Mouse (Mus musculus) cerebellum, adult 11 months (tissue): ENCODE measurements around the gene Krba1.

Experiments
- DNase-seq: peaks from one replicate; pipeline ENCODE4 v3.0.0; 2022

Krba1 gene

GRCm38 (mm10) chr6:48395105-48396007, at the start of gene Krba1:
Gene Krba1, plus strand, starts transcription at chr6:48395586.
- DNase-seq, result peak; percentile 93

DNA sequence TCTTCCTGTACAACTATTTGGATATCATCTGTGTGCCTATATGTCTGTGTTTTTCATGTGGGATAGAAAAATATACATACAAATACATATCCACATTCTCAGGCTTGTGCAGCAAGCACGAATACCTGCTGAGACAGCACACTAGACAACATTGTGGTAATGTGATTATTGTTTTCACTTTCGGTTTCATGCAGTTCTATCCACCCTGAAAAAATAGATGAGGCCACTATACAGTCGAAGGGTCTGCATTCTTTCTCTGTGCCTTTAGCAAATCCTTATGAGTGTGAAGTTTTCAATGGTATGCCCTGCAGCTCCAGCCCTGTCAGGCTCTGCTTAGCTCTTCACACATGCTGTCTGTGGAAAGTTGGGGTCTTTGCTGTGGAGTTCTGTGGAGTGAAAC, 36.5 kb upstream of the Krba1 start:
- no peak for DNase-seq

GRCm38 (mm10) chr6:48366322-48366996, 28.9 kb upstream of the Krba1 start:
- DNase-seq, result peak; percentile 4

- DNase-seq, result no peak
These were observed 7.2 kb upstream of the Krba1 start for GRCm38 (mm10) chr6:48388221-48388620.

DNA sequence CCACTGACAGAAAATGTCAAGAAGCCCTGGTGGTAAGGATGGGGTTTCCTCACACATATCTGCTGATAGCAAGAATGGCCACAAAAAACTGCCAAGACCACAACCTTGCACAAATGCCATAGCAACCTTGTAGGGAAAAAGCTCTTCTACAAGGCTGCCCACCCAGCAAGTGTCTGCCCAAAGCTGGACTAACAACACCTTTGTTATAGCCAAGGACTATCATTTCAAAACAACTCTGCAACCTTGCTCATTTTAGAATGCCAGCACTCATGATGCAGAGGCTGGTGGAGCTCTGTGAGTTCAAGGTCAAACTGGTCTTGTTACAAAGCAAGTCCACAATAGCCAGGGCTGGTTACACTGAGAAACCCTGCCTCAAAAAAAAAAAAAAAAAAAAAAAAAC, 1.6 kb upstream of the Krba1 start:
- no peak for DNase-seq

GRCm38 (mm10) chr6:48396008-48396595, 716 bp downstream of the Krba1 start:
- no peak for DNase-seq

- no peak for DNase-seq
These were observed 1.3 kb downstream of the Krba1 start for GRCm38 (mm10) chr6:48396686-48397085.

- DNase-seq, result peak; percentile 63
These were observed 1.9 kb downstream of the Krba1 start for GRCm38 (mm10) chr6:48397336-48397735.

GRCm38 (mm10) chr6:48399906-48400305, 4.5 kb downstream of the Krba1 start:
- no peak for DNase-seq

DNA sequence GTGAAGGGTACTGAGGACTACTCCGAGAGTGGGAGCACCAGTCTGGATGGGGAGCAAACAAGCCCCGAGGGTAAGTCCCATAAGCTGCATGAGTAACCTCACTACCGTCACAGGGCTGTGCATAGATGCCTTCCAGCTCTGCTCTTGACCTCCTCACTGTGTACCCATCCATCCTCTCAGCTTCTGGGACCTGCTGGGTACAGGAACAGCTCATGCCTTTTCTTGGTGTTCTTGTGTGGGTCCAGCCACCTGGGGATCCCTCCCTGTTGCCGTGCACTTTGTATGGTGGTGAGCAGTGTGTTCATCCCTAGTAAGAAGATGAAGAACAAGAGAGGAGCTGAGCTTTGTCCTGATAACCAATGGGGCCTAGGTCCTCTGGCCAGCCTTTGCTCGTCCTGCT, 8.7 kb downstream of the Krba1 start:
- no peak for DNase-seq

DNA sequence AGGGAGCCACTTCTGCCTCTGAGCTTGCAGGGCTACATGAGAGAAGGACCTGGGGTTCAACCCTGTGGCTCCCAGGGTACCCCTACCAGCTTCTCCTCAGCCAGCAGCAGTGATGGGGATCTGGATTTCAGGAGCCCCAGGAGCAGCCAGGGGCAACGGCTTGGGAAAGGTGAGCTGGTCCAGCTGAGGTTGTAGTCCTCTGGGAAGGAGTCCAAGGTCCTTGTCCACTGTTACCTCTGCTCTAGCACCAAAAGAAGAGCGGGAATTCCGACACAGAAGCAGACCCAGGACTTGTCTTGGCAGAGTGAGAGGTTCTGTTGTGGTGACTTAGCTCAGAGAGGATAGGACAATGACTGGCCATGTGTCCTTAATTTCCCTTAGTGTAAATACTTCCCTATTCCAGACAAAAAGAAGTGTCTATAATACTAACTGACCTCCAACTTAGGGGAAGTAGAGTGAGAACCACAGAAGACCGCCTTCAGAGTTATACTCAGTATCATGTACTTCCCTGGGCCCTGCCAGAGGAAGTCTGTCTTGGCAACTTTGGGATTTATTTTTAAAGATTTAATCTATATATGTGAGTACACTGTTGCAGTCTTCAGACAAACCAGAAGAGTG, 14.4 kb downstream of the Krba1 start:
- peak; percentile 3 for DNase-seq

GRCm38 (mm10) chr6:48410551-48410950, 15.2 kb downstream of the Krba1 start:
- peak; percentile 2 for DNase-seq

DNA sequence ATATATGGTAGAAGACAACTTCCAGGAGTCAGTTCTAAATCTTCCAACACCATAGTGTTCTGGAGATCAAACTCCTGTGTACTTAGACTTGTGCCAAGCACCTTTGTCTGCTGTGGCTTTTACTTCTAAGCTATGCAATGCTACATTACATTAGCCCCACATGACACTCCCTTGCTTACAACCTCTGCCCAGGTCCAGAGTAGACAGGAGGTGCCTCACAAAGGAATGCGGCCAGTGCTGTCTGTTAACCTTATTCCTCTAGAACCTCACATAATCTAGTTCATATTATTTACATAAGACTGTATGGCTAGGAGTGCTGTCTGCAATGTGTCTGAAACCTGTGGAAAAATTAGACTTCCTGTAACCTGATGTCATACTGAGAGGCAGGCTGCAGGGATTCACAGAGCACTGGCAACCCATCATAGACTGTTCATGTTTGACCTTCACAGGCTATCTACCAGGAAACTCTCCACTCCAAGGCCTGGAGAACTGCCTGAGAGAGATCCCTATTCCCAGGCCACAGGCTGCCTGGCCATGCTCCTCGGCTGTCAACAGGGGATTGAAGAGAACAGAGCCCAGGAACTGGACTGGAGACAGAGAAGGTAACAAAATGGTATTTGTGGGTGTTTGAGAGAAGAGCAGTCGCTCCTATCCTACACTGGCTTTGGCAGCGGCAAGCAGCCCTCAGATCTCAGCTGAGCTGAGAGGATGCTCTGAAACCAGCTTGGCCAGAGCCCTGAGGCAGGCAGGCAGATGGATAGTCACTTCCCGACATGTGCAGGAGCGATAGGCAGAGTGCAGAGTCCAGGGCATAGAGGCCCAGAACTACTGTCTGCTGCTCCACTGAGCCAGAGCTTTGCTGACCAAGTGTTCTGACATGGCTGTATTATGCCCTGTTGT, 16.1 kb downstream of the Krba1 start:
- DNase-seq, result peak; percentile 34

- DNase-seq, result peak; percentile 31
These were observed 16.8 kb downstream of the Krba1 start for GRCm38 (mm10) chr6:48412147-48412546.

DNA sequence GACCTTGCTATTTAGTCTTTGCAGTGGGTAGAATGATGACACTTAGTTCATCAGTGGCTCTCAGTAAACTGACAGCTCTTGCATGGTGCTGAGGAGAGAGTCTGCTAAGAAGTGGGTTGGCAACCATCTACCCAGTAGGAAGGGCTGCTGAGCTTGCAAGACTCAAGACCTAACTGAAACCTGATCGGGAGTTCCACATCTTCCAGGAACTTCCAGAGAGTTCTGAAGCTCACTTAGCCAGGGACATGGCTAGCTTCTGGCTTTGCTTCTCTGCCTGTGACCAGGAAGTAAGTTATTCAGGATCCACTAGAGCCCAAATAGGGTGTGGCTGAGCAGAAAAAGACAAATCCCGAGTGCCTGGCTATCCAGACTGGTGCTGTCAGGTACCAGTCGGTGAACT, 17.3 kb downstream of the Krba1 start:
- no peak for DNase-seq

GRCm38 (mm10) chr6:48413081-48413480, 17.7 kb downstream of the Krba1 start:
- DNase-seq, result no peak

DNA sequence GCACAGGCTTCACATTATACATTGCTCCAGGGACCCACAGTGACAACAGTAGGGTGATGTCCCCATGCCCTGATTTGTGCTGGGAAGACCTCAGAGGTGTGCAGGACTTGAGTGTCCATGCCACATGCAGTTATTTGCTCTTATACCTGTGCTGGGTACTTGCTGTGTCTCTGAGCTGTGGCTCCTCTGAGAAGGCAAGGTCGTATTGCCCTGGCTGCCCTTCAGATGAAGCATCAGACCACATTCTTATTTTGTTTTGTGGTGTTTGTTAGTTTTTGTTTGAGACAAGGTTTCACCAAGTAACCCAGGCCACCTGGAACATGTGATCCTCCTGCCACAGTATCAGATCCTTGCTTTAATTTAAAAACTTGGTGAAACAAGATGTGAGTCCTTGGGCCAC, 19.5 kb downstream of the Krba1 start:
- DNase-seq, result no peak

DNA sequence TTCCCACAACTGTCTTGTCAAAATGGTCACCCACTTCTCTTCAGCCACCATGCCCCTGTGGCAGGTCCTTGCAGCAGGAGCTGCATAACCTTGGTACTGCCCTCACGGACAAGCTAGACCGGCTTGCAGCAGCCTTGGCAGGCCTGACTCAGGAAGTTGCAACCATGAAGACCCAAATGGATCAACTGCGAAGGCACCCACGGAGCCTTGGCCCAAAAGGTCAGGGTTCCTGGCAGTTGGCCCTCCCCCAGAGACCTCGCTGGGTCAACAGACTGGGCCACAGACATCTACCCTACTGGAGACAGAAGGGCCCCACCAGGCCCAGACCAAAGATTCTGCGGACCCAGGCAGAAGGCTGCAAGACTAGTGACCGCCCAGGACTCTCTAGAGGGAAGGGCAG, 20.2 kb downstream of the Krba1 start:
- no peak for DNase-seq

GRCm38 (mm10) chr6:48416486-48416885, 21.1 kb downstream of the Krba1 start:
- no peak for DNase-seq

- DNase-seq, result no peak
These were observed 25.3 kb downstream of the Krba1 start for GRCm38 (mm10) chr6:48420647-48421046.

GRCm38 (mm10) chr6:48423336-48423735, 27.9 kb downstream of the Krba1 start:
- peak; percentile 75 for DNase-seq

- DNase-seq, result no peak
These were observed 28.7 kb downstream of the Krba1 start for GRCm38 (mm10) chr6:48424074-48424473.
